Mouse (Mus musculus) lung, adult 2 months (tissue): ENCODE measurements around the gene Mkrn2.

Source experiments
- CTCF ChIP-seq: fragments of 200-500 bp; IDR thresholded peaks from 2 replicates; pipeline ENCODE4 v1.5.1; 2011; ENCODE audit warnings: mild to moderate bottlenecking, low read length, control low read depth; ENCODE audit not compliant: insufficient read depth
- POLR2A ChIP-seq: fragments of 200-500 bp; IDR thresholded peaks from 2 replicates; pipeline ENCODE4 v1.6.1; 2011; ENCODE audit warnings: low read depth, mild to moderate bottlenecking, control low read depth, low read length, borderline replicate concordance; ENCODE audit errors: extremely low read depth

GRCm38 (mm10) chr6:115615983-115616382 lies 14.3 kb downstream of the Mkrn2 start:
- TF ChIP-seq POLR2A (no peak), CTCF (no peak)
